In the genomic region with DNA sequence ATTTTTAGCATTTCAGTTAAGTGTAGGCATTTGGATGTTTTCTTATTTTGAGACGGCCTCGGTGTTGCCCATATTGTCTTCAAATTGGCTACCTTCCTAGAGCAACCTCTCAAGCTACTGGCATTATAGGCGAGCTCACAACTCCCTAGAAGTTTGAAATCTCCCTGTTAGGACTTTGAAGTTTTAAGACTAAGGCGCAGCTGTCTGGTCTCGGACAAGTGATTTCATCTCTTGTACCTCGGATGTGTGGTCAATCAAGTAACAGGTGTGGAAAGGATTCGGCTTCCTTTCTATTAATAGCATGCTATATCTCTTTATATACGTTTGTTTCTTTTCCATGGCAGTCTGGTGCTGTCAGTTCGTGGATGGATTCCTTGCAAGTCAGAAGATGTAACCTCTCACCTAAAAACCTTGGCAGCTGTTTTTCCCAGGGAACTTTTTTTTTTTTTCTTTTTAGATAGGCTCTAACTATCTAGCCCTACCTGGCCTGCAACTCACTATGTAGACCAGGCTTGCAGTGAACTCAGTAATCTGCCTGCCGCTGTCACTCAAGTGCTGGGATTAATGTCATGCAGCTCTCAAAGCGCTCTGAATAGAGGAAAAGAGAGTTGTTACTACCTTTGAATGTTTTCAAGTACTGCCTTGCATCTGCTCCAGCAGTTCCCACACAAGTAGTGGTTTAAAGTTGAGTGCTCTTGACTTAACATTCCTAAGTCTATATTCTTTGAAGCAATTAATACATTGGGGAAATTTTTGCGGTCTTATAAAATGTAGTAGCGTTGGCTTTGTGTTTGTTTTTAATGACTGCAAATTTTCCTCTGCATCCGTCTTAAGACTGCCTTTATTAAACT, we compare ENCODE assay signal across 8 mouse cellular contexts. TPM values are rescaled to one million over a fixed set of nuclear protein-coding genes. Genes with fewer than 3 reads are reported as not detected.
DNase-seq lines count a peak whose midpoint lies in the region; ATAC-seq and TF ChIP-seq lines count a peak whose summit lies in the region.

No protein-coding gene starts in this region.

- no peak for DNase-seq in heart, postnatal 36 days
- DNase-seq in hindbrain, postnatal 0 days (ENCODE audit: low spot score), result no peak
- DNase-seq in adrenal gland, postnatal 10 days, result no peak
- DNase-seq in cerebellum, adult 11 months, result no peak
- no peak for DNase-seq in cerebellum, postnatal 25 days

- intact Hi-C loops in heart, postnatal 36 days (cut with DNase I), result loop anchor here (5.0 kb wide), 1 partner anchor 244 kb away; the partner anchor contains the start of genes Clec18a and Pdpr

- WGBS in heart, embryonic 14.5 days, result 28% methylated on average over 14 of the region's 14 CpGs
- 67% methylated on average over 14 of the region's 14 CpGs for WGBS in hindbrain, postnatal 0 days
- WGBS in midbrain, embryonic 13.5 days, result 57% methylated on average over 14 of the region's 14 CpGs

- H3K36me3 ChIP-seq in heart, embryonic 14.5 days (ENCODE audit: control insufficient read depth, insufficient read depth, low read length), result peaks cover 59% of the 10 kb centered on the region
- H3K36me3 ChIP-seq in hindbrain, postnatal 0 days (ENCODE audit: insufficient read depth, low read length), result peaks cover 44% of the 10 kb centered on the region
- peaks cover 50% of the 10 kb centered on the region for H3K36me3 ChIP-seq in midbrain, embryonic 13.5 days

- no peak overlapping the region for H3K27ac ChIP-seq in heart, embryonic 14.5 days (replicated peaks in 1 of 2; ENCODE audit: control insufficient read depth in 1 of 2, insufficient read depth in 1 of 2, low read depth in 2 of 2, low read length in 2 of 2)
- H3K27ac ChIP-seq in bone marrow macrophage, adult 2 months (ENCODE audit: insufficient read depth, low read depth, low read length), result peak overlapping the region; percentile 75; the same call in 1 of the 2 replicates
- no peak overlapping the region for H3K27ac ChIP-seq in hindbrain, postnatal 0 days
- H3K27ac ChIP-seq in midbrain, embryonic 13.5 days, result no peak overlapping the region

- no peak for TF ChIP-seq POLR2A in bone marrow macrophage, adult 2 months (IDR thresholded peaks at IDR 0.05; ENCODE audit: borderline replicate concordance, low read depth, low read length)

- peaks cover 5 to 19% of the 10 kb centered on the region in 2 experiments for H3K4me1 ChIP-seq in heart, embryonic 14.5 days (ENCODE audit: control insufficient read depth in 2 of 2, insufficient read depth in 2 of 2, low read length in 2 of 2)
- peaks cover 9% of the 10 kb centered on the region; the same call in 1 of the 2 replicates for H3K4me1 ChIP-seq in bone marrow macrophage, adult 2 months (ENCODE audit: control insufficient read depth, insufficient read depth, low read length)
- H3K4me1 ChIP-seq in hindbrain, postnatal 0 days (ENCODE audit: insufficient read depth, low read length), result peaks cover 12% of the 10 kb centered on the region
- peaks cover 33% of the 10 kb centered on the region for H3K4me1 ChIP-seq in midbrain, embryonic 13.5 days (replicated peaks)

- no peak for ATAC-seq in heart, embryonic 14.5 days (ENCODE audit: insufficient number of reproducible peaks, insufficient read depth, low FRiP score, low read depth)
- no peak for ATAC-seq in hindbrain, postnatal 0 days
- ATAC-seq in midbrain, embryonic 13.5 days, result no peak

- peak overlapping the region; percentile 76 to 100; a peak in 3 of 4 replicates for H3K4me3 ChIP-seq in heart, embryonic 14.5 days (ENCODE audit: control insufficient read depth in 1 of 2, insufficient read depth in 1 of 2, low read depth in 1 of 2, low read length in 2 of 2)
- H3K4me3 ChIP-seq in bone marrow macrophage, adult 2 months (ENCODE audit: insufficient read depth, low read length), result peak overlapping the region; percentile 73
- H3K4me3 ChIP-seq in hindbrain, postnatal 0 days (ENCODE audit: low read length), result peak overlapping the region; percentile 79
- peak overlapping the region; percentile 94 for H3K4me3 ChIP-seq in midbrain, embryonic 13.5 days (replicated peaks)

- H3K4me2 ChIP-seq in heart, embryonic 14.5 days (ENCODE audit: low read length), result peak overlapping the region; percentile 87
- H3K4me2 ChIP-seq in hindbrain, postnatal 0 days (ENCODE audit: low read depth, low read length), result peak overlapping the region; percentile 88
- peak overlapping the region; percentile 77 for H3K4me2 ChIP-seq in midbrain, embryonic 13.5 days (replicated peaks)

- no peak for TF ChIP-seq CTCF in bone marrow macrophage, adult 2 months (IDR thresholded peaks at IDR 0.05; ENCODE audit: low read depth, low read length)
- no peak for TF ChIP-seq CTCF in hindbrain, postnatal 0 days (IDR thresholded peaks at IDR 0.05; ENCODE audit: low read depth)

- H3K9me3 ChIP-seq in heart, embryonic 14.5 days (ENCODE audit: control insufficient read depth, low read length), result no peaks in the 10 kb centered on the region
- H3K9me3 ChIP-seq in hindbrain, postnatal 0 days (ENCODE audit: low read length), result no peaks in the 10 kb centered on the region
- no peaks in the 10 kb centered on the region for H3K9me3 ChIP-seq in midbrain, embryonic 13.5 days

- H3K9ac ChIP-seq in heart, embryonic 14.5 days (ENCODE audit: low read length), result peak overlapping the region; percentile 91
- peak overlapping the region; percentile 83; the same call in 1 of the 2 replicates for H3K9ac ChIP-seq in hindbrain, postnatal 0 days (replicated peaks; ENCODE audit: low read length)
- peak overlapping the region; percentile 69 for H3K9ac ChIP-seq in midbrain, embryonic 13.5 days (replicated peaks)

- H3K27me3 ChIP-seq in heart, embryonic 14.5 days (ENCODE audit: control insufficient read depth, insufficient read depth, low read length), result no peaks in the 10 kb centered on the region
- no peaks in the 10 kb centered on the region for H3K27me3 ChIP-seq in hindbrain, postnatal 0 days (ENCODE audit: insufficient read depth, low read length)
- H3K27me3 ChIP-seq in midbrain, embryonic 13.5 days, result no peaks in the 10 kb centered on the region

RNA-seq across cellular contexts. Expression of gene Sf3b3, which starts 1.3 kb away (rescaled TPM):
- 74.8 and 77.8 TPM in 2 replicates for polyA plus RNA-seq in heart, embryonic 14.5 days (2014; fragmentation: Nextera tagmentation; extraction: Ambion mirVana)
- total RNA-seq in heart, postnatal 36 days (2021), result 10 to 100 TPM; 37.3 to 39.1 TPM
- 31.2 and 32.3 TPM in 2 replicates for polyA plus RNA-seq in bone marrow macrophage, adult 2 months (2012; ENCODE audit: insufficient read depth, insufficient read length, missing spikeins)
- total RNA-seq in hindbrain, postnatal 0 days (2014; rRNA removed), result 82.5 and 83.1 TPM in 2 replicates
- 60.6 and 64.6 TPM in 2 replicates for polyA plus RNA-seq in hindbrain, postnatal 0 days (2015; fragmentation: Nextera tagmentation; extraction: Ambion mirVana)
- 133 and 134 TPM in 2 replicates for polyA plus RNA-seq in midbrain, embryonic 13.5 days (2015; fragmentation: Nextera tagmentation; extraction: Ambion mirVana)
- total RNA-seq in adrenal gland, postnatal 10 days (2021), result 10 to 100 TPM; 61.0 to 74.0 TPM

RNA-seq across cellular contexts. Expression of gene Cog4, which starts 1.5 kb away (rescaled TPM):
- 60.2 and 62.0 TPM in 2 replicates for polyA plus RNA-seq in heart, embryonic 14.5 days (2014; fragmentation: Nextera tagmentation; extraction: Ambion mirVana)
- 10 to 100 TPM; 74.3 to 78.3 TPM for total RNA-seq in heart, postnatal 36 days (2021)
- polyA plus RNA-seq in bone marrow macrophage, adult 2 months (2012; ENCODE audit: insufficient read depth, insufficient read length, missing spikeins), result 31.1 and 33.5 TPM in 2 replicates
- total RNA-seq in hindbrain, postnatal 0 days (2014; rRNA removed), result 39.5 and 51.9 TPM in 2 replicates
- polyA plus RNA-seq in hindbrain, postnatal 0 days (2015; fragmentation: Nextera tagmentation; extraction: Ambion mirVana), result 51.4 and 51.6 TPM in 2 replicates
- 72.6 and 76.2 TPM in 2 replicates for polyA plus RNA-seq in midbrain, embryonic 13.5 days (2015; fragmentation: Nextera tagmentation; extraction: Ambion mirVana)
- total RNA-seq in adrenal gland, postnatal 10 days (2021), result 10 to 100 TPM; 75.3 to 89.4 TPM

RNA-seq across cellular contexts. Expression of gene Il34, which starts 42.1 kb away (rescaled TPM):
- polyA plus RNA-seq in heart, embryonic 14.5 days (2014; fragmentation: Nextera tagmentation; extraction: Ambion mirVana), result 0.24 and 0.49 TPM in 2 replicates
- 1 to 10 TPM; 4.3 to 6.9 TPM for total RNA-seq in heart, postnatal 36 days (2021)
- polyA plus RNA-seq in bone marrow macrophage, adult 2 months (2012; ENCODE audit: insufficient read depth, insufficient read length, missing spikeins), result not detected in 2 replicates
- 1.9 and 8.8 TPM in 2 replicates for total RNA-seq in hindbrain, postnatal 0 days (2014; rRNA removed)
- polyA plus RNA-seq in hindbrain, postnatal 0 days (2015; fragmentation: Nextera tagmentation; extraction: Ambion mirVana), result 8.5 and 11.4 TPM in 2 replicates
- 2.2 and 2.7 TPM in 2 replicates for polyA plus RNA-seq in midbrain, embryonic 13.5 days (2015; fragmentation: Nextera tagmentation; extraction: Ambion mirVana)
- 1 to 10 TPM; 8.6 to 9.9 TPM for total RNA-seq in adrenal gland, postnatal 10 days (2021)

RNA-seq across cellular contexts. Expression of gene Fuk, which starts 54.4 kb away (rescaled TPM):
- 4.9 and 6.0 TPM in 2 replicates for polyA plus RNA-seq in heart, embryonic 14.5 days (2014; fragmentation: Nextera tagmentation; extraction: Ambion mirVana)
- 1 to 10 TPM; 4.1 to 4.7 TPM for total RNA-seq in heart, postnatal 36 days (2021)
- polyA plus RNA-seq in bone marrow macrophage, adult 2 months (2012; ENCODE audit: insufficient read depth, insufficient read length, missing spikeins), result 4.8 and 6.2 TPM in 2 replicates
- 11.0 and 17.9 TPM in 2 replicates for total RNA-seq in hindbrain, postnatal 0 days (2014; rRNA removed)
- 5.3 and 5.8 TPM in 2 replicates for polyA plus RNA-seq in hindbrain, postnatal 0 days (2015; fragmentation: Nextera tagmentation; extraction: Ambion mirVana)
- 8.2 and 9.6 TPM in 2 replicates for polyA plus RNA-seq in midbrain, embryonic 13.5 days (2015; fragmentation: Nextera tagmentation; extraction: Ambion mirVana)
- total RNA-seq in adrenal gland, postnatal 10 days (2021), result 10 to 100 TPM in 1 of 2 experiments, 1 to 10 TPM in 1; 7.9 to 10.6 TPM
